Mouse (Mus musculus) monocyte, adult 5-6 weeks (primary cell): ENCODE measurements at regions not wholly inside any gene's neighbourhood (a gene's known extent, or its start where the extent isn't known, plus 50 kb on each side); places are given as distances from the start of the nearest gene placed in this dataset.

ENCODE experiments used
- ATAC-seq: fragments of 153-309, 156-312 bp; replicated peaks from 2 replicates; pipeline ENCODE4 v1.8.0; 2017; ENCODE audit warnings: mild to moderate bottlenecking; ENCODE audit not compliant: low TSS enrichment, insufficient number of reproducible peaks, severe bottlenecking, poor library complexity, low FRiP score

GRCm38 (mm10) chr8:126838228-126838627 is 107.4 kb downstream of the Tomm20 start:
- no peak for ATAC-seq

- ATAC-seq: no peak
Observed at GRCm38 (mm10) chr8:126837318-126838025, 108.2 kb downstream of the Tomm20 start.

- no peak for ATAC-seq
Observed at GRCm38 (mm10) chr8:126835554-126835953, 110.1 kb downstream of the Tomm20 start.

GRCm38 (mm10) chr8:126833471-126834453 is 111.9 kb downstream of the Tomm20 start:
- ATAC-seq: 0 out of 2 replicates have a peak, but pooled peaks have one; percentile 6

DNA sequence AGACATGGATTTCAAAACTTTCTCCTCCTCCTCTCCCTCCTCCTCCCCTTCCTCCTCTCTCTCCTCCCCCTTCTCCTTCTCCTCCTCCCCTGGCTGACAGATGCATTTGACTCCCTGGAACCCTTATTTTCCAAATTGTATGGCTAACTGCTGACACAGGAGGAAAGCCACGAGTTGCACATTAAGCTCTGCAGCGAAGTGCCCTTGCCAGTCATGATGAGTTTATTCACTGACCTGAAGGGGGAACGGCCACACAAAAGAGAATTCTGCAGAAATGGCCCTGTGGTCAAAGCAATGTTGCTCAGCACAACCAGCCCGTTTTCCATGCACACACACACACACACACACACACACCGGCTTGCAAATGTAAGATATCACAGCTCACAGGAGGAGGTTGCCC is 112.6 kb downstream of the Tomm20 start:
- ATAC-seq: 0 out of 2 replicates have a peak, but pooled peaks have one; percentile 8

GRCm38 (mm10) chr8:126832163-126832978 is 113.3 kb downstream of the Tomm20 start:
- ATAC-seq: peak; percentile 83

- ATAC-seq: peak; percentile 18; the same call in 1 of the 2 replicates
Observed at GRCm38 (mm10) chr8:126831312-126832162, 114.1 kb downstream of the Tomm20 start.

DNA sequence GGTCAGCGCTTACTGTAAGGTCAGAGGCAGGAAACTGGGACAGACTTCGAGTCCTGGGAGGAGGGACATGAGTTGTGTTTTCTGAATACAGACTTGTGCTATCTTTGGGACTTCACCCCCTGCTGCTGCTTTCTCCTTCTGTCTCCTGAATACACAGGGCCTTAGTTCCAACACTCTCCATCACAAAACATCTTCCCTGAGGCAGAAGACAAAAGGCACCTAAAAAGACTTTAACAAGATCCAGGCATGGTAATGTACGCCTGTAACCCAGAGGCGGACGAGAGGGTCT is 115.5 kb downstream of the Tomm20 start:
- ATAC-seq: no peak

GRCm38 (mm10) chr8:126829376-126830241 is 116.0 kb downstream of the Tomm20 start:
- ATAC-seq: no peak

DNA sequence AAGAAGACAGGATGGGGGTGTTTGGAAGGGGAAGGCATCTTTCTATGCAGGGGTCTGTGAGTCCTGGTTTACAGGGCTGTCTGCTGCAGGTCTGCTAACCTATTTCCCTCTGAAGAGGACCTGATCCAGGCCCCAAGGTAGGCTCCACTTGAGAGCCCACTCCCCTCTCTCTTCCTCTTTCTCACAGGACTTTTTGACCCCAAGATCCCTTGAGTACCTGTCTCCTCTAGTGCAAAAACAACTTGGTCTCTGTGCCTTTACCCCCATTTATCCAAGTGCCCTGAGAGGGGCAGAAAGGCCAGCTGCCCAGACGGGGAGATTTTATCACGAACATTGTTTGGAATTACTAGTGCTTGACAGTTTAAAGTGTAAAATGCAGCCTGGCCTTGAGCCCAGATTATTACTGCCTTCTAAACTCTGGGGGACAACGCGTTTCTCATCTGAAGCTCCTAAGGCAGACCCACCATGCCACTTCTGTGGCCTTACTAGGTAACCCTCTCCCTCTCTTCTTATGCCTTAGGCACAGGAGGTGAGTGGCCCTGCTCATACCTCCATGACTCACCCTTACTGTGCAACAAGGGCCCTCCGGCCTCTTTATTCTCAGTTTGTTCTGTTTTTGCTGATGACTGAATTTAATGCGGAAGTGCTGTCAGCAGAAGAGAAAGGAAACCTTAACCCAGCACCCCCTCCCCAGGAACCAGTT is 117.8 kb downstream of the Tomm20 start:
- ATAC-seq: peak; percentile 55

DNA sequence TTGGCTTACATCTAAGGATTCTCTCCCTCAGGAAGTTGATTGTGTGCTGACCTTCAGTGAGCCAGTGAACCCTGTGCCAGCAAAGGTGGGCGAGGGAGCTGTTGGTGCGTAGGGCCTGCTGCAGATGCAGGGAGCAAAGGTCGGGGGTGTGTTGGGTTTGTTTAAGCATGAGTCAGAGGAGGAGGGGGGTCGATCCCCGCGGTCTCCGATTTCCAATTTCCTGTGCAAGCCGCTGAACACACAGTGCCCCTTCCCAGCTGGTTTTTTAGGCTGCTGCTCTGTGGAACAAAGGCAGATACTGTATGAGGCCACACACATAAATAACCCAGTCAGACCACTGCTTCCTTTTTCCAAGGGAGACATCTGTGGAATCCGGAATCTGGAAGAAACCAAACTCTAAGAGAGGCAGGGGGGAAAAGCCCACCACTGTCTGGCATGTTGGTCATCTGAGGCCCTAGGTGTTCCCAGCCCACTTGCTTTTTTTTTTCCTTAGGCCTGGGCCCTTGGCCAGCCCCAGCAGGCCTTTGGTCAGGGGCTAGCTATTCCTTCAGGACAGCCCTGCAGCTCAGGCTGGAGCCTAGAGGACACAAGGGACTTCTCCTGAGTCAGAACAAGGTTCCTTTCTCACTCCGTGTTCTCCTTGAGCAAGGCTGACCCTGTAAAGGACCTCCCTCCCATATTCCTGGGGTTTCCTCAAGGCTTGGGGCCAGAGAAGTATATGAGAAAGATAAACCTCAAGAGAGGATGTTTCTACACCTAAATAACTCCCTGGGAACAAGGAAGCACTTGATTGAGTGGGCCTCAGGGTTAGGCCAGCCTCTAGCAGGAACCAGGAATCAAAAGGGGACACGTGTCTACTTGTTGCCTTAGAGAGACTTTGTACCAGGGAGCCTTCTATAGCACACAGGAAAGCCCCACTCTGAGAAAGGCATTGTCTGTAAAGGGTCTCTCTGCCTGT is 119.0 kb downstream of the Tomm20 start:
- ATAC-seq: no peak; the same call in 1 of the 2 replicates

DNA sequence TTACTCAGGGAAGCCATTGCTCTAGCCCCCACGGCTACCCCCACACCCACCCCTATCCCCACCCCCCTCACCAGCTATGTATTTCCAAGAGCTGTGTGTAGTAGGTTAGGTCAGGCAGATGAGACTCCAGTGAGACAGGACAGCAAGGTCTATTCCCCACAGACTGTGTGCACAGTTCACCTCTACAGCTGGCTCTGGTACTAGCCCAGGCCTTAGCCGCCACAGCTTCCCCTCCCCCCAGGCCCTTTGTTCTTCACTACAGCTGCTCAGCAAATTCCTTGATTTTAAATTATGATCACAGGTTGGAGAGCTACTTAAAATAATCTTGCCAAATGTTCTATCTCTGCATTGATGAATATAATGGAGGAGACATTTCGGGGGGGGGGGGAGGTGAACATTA is 119.8 kb downstream of the Tomm20 start:
- ATAC-seq: no peak

GRCm38 (mm10) chr8:126824575-126825208 is 121.0 kb downstream of the Tomm20 start:
- ATAC-seq: 0 out of 2 replicates have a peak, but pooled peaks have one; percentile 32

- ATAC-seq: no peak
Observed at GRCm38 (mm10) chr8:126822269-126822668, 123.4 kb downstream of the Tomm20 start.

GRCm38 (mm10) chr8:126821279-126821678 is 124.4 kb downstream of the Tomm20 start:
- ATAC-seq: no peak
